Mouse (Mus musculus) bone marrow macrophage, adult 2 months (primary cell): Measurements from ENCODE around the gene Comp. TPM values are rescaled to one million over a fixed set of nuclear protein-coding genes. Genes with fewer than 3 reads are reported as not detected.

Experiments
- H3K27ac ChIP-seq: 2 replicates; pipeline ENCODE4 v1.5.1; 2012; ENCODE audit warnings: low read depth, low read length; ENCODE audit not compliant: insufficient read depth
- H3K4me1 ChIP-seq: 2 replicates; pipeline ENCODE4 v1.6.1; 2012; ENCODE audit warnings: low read length; ENCODE audit not compliant: control insufficient read depth, insufficient read depth
- H3K4me3 ChIP-seq: 2 replicates; pipeline ENCODE4 v1.5.1; 2012; ENCODE audit warnings: mild to moderate bottlenecking, low read length, moderate library complexity; ENCODE audit not compliant: insufficient read depth
- CTCF ChIP-seq: IDR thresholded peaks from 2 replicates; pipeline ENCODE4 v1.5.1; 2012; ENCODE audit warnings: low read depth, mild to moderate bottlenecking, low read length, moderate library complexity
- POLR2A ChIP-seq: IDR thresholded peaks from 2 replicates; pipeline ENCODE4 v1.6.1; 2012; ENCODE audit warnings: mild to moderate bottlenecking, low read depth, low read length, borderline replicate concordance
- polyA plus RNA-seq: library from polyadenylated mRNA; stranded (reverse); fragments of >200 nt; gene quantifications from 2 replicates; pipeline ENCODE4 v1.2.4, GENCODE M21; 2012; ENCODE audit not compliant: missing spikeins, insufficient read depth, insufficient read length

The Comp gene
- 1.1 and 1.2 TPM in 2 replicates for polyA plus RNA-seq

DNA sequence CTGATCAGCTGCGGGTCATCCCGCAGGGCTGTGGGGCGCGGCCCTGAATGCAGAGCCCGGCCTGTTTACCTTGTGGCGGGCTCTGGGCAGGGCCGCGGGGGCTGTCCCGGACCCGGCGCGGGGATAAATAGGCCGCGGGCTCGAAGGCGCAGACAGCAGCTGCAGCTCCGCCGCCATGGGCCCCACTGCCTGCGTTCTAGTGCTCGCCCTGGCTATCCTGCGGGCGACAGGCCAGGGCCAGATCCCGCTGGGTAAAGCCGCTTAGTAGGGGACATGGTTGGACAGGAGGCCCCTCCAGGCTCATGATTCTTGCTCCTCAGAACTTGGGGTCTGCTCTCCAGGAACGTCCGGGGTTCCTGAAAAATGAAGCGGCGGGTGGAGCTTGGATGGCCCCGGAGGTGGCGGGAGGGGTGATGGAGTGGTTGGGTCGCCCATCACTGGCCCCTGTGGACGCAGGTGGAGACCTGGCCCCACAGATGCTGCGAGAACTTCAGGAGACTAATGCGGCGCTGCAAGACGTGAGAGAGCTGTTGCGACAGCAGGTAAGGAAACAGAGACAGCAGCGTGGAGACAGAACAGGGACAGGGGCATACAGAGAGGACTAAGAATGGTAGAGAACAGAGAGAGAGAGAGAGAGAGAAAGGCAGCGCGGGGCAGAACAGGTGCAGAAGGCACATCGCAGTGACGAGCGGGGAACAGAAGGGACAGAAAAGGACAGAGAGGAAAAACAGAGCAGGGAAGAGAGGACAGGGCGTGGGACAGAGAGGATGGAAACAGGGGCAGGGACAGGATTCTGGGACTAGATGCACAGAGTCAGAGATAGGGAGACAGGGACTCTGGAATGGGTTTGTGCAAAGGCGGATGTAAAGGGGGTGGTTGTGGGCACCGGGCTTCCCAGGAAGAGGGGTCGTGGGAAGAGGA, at the start of gene Comp:
Gene Comp, plus strand, starts transcription at position 162 of the 921 bp plus-strand sequence.
- Histone ChIP-seq H3K4me1 (peaks cover 9% of the 10 kb centered on the region), H3K4me3 (peak within 1 kb of the TSS; percentile 56), H3K27ac (no peak within 1 kb of the TSS)
- TF ChIP-seq CTCF (no peak), POLR2A (no peak)

DNA sequence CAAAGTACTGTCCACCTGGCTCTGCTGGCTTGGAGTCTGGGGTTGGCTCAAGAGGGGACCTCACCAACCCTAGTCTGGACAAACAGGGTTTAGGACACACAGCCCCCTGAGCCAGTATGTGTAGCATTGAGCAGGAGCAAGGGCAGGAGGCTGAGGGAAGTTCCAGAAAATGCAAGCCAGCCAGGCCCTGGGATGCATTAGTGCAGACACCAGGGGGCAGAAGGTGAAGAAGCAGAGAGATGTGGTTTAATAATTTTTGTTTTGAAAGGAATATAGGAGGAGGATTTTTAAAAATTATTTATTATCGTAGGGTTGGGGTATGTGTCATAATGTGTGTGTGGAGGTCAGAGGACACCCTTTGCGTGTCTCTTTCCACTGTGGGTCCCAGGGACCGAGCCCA, 49.6 kb upstream of the Comp start:
- H3K4me1 ChIP-seq, result peaks cover 5% of the 10 kb centered on the region; the same call in 1 of the 2 replicates
- TF ChIP-seq POLR2A (no peak), CTCF (no peak)

DNA sequence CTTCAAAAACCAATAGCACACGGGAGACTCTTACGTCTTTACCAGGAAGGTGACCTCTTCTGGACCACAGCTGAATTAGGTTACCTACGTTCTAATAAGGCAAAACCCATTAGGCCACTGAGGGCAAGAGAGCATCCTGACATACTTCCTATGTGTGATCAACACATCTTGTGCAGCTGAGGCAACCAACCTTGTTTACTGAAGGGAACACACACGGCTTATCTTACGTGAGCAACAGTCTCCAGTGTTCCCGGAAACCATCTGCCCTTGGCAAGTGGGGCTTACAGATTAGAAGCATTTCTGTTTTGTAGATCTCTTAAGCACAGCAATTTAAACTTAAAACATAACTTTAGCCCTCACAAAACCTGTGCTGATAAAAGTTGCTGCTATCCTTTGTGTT, 45.8 kb upstream of the Comp start:
- no peak overlapping the region for H3K4me3 ChIP-seq
- no peak overlapping the region for H3K27ac ChIP-seq
- peaks cover 5% of the 10 kb centered on the region; the same call in 1 of the 2 replicates for H3K4me1 ChIP-seq
- no peak for TF ChIP-seq POLR2A
- no peak for TF ChIP-seq CTCF

More for the DNA sequence above, 49.6 kb upstream of the Comp start:
- Histone ChIP-seq H3K4me3 (no peak overlapping the region), H3K27ac (no peak overlapping the region)

DNA sequence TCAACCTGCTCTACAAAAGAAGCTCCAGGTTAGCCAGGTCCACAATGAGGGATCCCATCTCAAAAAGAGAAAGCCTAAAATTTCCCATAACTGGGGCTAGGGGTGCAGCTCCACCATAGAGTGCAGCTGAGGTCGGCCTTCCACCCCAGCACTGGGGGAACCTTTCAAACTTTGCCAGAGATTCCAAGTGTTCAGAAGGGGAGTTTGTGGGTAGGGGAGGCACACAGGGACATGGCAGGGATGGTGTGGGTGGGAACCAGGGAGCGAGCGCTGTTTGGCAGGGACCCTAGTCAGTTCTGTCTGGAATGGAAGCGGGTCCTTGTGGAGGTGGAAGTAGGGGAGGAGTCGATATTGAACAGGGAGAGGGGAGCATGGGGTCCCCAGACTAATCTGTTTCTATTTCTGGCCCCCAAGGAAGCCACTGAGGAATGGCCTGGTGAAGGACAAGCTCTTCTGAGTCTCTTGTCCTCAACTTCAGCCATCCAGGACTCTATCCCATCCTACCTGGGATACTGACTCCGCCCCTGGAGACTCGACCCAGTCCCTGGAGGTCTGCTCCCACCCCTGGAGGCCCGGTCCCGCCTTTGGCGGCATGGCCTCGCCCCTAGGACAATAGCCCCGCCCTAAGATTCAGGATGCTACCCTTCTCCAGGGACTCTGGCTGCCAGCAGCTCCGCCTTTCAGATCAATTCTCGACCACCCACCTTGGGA, 44.1 kb upstream of the Comp start, which contains the start of gene Gdf1:
Gene Gdf1, plus strand, starts transcription at position 694 of the 711 bp plus-strand sequence.
- Histone ChIP-seq H3K27ac (no peak within 1 kb of the TSS), H3K4me1 (peaks cover 5% of the 10 kb centered on the region; the same call in 1 of the 2 replicates), H3K4me3 (no peak within 1 kb of the TSS)
- TF ChIP-seq CTCF (no peak), POLR2A (no peak)

DNA sequence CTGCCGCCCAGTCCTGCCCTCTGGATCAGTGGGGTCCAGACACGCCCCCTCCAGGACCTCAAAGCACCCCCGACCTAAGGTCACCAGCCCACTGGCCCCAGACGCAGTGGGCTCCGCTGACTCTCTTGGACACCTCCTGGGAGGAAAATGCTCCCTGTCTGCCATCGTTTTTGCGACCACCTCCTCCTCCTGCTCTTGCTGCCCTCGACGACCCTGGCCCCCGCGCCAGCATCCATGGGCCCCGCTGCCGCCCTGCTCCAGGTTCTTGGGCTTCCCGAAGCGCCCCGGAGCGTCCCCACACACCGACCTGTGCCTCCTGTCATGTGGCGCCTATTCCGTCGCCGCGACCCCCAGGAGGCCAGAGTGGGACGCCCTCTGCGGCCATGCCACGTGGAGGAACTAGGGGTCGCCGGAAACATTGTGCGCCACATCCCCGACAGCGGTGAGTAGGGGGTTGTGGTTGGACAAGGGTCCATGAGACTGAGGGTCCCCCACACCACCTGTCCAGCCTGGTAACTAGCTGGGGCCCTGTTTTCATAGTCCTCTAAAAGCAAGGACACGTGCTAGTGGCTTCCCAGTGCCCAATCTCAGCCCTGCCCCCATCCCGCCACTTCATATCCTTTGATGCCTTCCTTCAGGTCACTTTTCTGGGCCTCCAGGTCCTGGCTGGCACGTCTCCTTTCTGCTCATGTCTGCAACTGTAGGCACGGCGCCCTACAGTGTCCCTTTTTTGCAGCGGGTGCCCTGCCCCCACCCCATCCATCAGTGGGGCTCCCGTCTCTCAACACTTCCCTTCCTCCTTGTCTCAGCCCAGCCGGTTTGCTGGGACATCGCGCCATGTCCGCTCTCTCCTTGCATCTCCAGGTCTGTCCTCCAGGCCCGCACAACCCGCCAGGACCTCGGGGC, 43.3 kb upstream of the Comp start:
- peaks cover 1% of the 10 kb centered on the region; the same call in 1 of the 2 replicates for H3K4me1 ChIP-seq
- H3K27ac ChIP-seq, result no peak overlapping the region
- no peak overlapping the region for H3K4me3 ChIP-seq
- TF ChIP-seq POLR2A (no peak), CTCF (no peak)

DNA sequence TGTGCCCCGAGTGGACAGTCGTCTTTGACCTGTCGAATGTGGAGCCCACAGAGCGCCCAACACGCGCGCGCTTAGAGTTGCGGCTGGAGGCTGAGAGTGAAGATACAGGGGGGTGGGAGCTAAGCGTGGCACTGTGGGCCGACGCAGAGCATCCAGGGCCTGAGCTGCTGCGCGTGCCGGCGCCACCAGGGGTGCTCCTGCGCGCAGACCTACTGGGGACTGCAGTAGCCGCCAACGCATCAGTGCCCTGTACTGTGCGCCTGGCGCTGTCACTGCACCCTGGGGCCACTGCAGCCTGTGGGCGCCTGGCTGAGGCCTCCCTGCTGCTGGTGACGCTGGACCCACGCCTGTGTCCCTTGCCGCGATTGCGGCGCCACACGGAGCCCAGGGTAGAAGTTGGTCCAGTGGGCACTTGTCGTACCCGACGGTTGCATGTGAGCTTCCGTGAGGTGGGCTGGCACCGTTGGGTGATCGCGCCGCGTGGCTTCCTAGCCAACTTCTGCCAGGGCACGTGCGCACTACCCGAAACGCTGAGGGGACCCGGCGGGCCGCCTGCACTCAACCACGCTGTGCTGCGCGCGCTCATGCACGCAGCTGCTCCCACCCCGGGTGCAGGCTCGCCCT, 42.5 kb upstream of the Comp start:
- TF ChIP-seq POLR2A, result no peak
- no peak for TF ChIP-seq CTCF
- H3K4me3 ChIP-seq, result no peak overlapping the region
- no peaks in the 10 kb centered on the region for H3K4me1 ChIP-seq
- no peak overlapping the region for H3K27ac ChIP-seq

DNA sequence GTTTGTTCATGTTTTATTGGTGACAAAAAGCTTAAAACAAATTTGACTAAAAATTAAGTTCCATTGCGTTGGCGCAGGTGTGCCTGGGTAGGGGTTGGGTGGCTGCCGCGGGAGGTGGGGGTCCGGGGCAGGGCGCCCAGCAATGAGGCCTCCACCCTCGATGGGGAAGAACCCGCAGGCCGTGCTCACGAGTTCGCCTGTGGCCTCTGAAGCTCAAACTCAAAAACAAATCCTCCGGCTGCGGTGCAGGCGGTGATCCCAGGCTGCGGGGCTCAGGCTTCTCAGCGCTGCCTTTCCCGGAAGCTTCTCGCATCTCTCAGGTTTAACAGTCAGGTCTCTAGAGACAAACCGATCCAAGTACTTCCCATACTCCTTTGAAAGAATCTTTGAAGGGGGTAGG, 41.8 kb upstream of the Comp start:
- H3K4me3 ChIP-seq, result no peak overlapping the region
- H3K27ac ChIP-seq, result no peak overlapping the region
- no peak for TF ChIP-seq CTCF
- no peak for TF ChIP-seq POLR2A

DNA sequence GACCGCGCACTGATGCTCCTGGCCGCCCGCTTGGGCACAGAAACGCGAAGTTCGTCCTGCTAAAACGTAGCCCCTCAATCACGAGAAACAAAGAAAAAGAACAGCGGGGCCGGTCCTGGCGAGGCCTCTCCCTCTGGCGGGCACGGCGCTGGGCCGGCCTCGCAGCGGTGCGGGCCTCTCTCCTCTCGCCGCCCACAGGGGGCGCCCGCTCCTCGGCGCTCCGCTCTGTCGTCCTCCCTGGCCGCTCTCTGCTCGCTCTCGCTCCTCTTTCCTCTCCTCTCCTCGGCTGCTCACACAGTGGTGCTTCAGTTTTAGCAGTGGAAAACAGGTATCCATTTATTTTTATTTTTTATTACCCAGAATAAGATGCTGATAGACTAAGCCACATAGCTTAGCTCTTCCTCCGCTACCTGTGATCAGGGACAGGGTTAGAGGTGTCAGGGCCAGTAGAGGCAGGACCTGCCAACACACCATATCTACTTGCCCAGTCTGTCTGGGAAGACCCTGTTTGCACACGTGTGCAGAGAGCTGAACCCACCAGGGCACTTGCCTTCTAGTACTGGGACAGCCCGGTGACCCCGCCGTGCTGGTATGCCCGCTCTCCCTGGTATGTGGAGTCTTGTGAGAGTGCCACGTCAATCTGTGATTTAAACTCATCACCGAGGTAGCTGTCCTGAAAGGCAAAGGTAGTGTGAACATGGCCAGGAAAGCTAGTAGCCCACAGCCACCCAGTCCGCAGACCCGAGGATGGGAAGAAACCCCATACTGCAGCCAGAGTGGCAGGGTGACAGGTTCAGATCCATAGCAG, 41.1 kb upstream of the Comp start:
- Histone ChIP-seq H3K27ac (no peak overlapping the region), H3K4me3 (no peak overlapping the region), H3K4me1 (no peaks in the 10 kb centered on the region)
- TF ChIP-seq POLR2A (no peak), CTCF (no peak)

More for the DNA sequence above, 41.8 kb upstream of the Comp start:
- no peaks in the 10 kb centered on the region for H3K4me1 ChIP-seq

DNA sequence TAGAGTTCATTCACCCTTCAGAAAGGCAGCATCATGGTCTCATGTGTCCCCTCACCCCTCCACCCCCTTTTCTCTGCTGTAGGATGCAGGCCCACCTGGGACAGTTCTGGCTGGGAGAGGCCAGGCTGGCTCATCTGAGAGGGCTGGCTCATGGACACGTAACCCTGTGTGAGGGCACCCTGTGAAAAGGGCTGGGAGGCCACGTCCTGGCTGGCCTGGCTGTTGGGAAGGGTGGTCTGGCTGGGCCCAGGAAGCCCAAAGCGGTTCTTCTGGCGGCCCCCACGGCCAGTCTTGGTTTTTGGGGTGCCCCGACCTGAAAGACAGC, 40.5 kb upstream of the Comp start:
- Histone ChIP-seq H3K4me3 (no peak overlapping the region), H3K27ac (no peak overlapping the region), H3K4me1 (no peaks in the 10 kb centered on the region)
- TF ChIP-seq POLR2A, result no peak
- no peak for TF ChIP-seq CTCF
